Mouse (Mus musculus) embryonic fibroblast, embryonic 13.5 days (primary cell): ENCODE measurements around the gene Snx22.

ENCODE experiments used
- CTCF ChIP-seq: IDR thresholded peaks from 2 replicates; pipeline ENCODE4 v1.5.1; 2011; ENCODE audit warnings: mild to moderate bottlenecking, control low read depth, low read length, moderate library complexity, borderline replicate concordance; ENCODE audit not compliant: insufficient read depth
- POLR2A ChIP-seq: IDR thresholded peaks from 2 replicates; pipeline ENCODE4 v1.6.1; 2011; ENCODE audit warnings: low read depth, mild to moderate bottlenecking, control low read depth, low read length, moderate library complexity

GRCm38 (mm10) chr9:66051493-66051892 is 18.0 kb downstream of the Snx22 start:
- TF ChIP-seq CTCF (no peak), POLR2A (no peak)
